Mouse (Mus musculus): ENCODE results near the gene Rab8a.
"Not testable (repeated sequence)": the region's sequence is repeated elsewhere in the genome, so short reads cannot be mapped to it uniquely, and the experiment has no call there.

DNA sequence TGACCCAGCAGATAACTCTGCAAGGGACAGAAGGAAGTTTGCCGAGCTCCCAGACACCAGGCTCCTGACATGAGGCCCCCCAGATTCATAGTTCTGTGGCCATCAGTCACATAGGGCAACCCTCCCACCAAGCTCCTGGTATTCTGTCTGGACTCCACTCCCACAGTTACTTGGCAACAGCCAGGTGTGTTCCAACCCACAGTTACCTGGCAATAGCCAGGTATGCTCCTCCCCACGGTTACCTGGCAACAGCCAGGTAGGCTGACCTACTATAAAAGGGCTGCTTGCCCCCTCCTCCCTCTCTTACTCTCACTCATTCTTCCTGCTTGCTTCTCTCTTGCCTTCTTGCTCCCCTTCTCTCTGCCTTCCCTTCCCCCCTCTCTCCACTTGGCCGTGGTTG is 39.5 kb upstream of the Rab8a start:
- not testable (repeated sequence) for TF ChIP-seq USF1 (IDR thresholded peaks at IDR 0.05; ENCODE audit: low read depth); CTCF (IDR thresholded peaks at IDR 0.05; ENCODE audit: control insufficient read depth, insufficient read depth, insufficient read length); CEBPB (IDR thresholded peaks at IDR 0.05; ENCODE audit: low read depth)

Data from C2C12 (cell line).